Mouse (Mus musculus): ENCODE data around the gene Ffar3. TPM values are rescaled to one million over a fixed set of nuclear protein-coding genes. Genes with fewer than 3 reads are reported as not detected.

The Ffar3 gene
- under 1 TPM in 1 of 2 experiments, not detected in 1; 0.33 TPM for total RNA-seq (2021)
- long read RNA-seq, experiment 1, partial matches to known transcripts: 0 of 2 reads
- long read RNA-seq, experiment 1, other reads (novel, unspliced or antisense): 0 of 2 reads
- long read RNA-seq, experiment 2: 0 reads

DNA sequence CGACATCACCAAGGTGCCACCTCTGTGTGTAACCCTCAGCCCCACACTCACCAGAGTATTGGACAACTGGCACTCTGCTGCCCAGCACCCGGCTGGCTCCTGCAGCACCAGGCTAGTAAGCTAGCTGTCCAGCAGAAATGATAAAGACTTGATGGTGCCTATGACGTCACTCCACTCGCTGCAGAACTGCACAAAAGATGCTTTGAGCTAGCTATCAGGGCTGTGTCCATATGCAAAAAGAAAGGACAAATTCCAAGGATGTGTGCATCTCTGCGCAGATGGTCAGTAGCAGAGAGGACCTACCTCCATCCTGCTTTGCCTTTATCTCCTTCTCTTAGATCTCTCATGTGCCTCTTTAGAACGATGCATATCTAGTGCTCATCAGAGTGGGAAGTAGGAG, at the start of gene Ffar3:
TSS of gene Ffar3 (minus strand) at position 101 of the 400 bp plus-strand sequence.
- no peak for DNase-seq

- peak; percentile 36 to 47 for DNase-seq
Observed at GRCm38 (mm10) chr7:30904042-30904441, 48.1 kb upstream of the Ffar3 start.

GRCm38 (mm10) chr7:30895217-30895616, 39.2 kb upstream of the Ffar3 start:
- no peak for DNase-seq

- no peak for DNase-seq
Observed at GRCm38 (mm10) chr7:30892515-30892914, 36.5 kb upstream of the Ffar3 start.

GRCm38 (mm10) chr7:30891746-30892145, 35.8 kb upstream of the Ffar3 start:
- no peak for DNase-seq

GRCm38 (mm10) chr7:30890681-30891080, 34.7 kb upstream of the Ffar3 start:
- DNase-seq: no peak

- DNase-seq: no peak
Observed at GRCm38 (mm10) chr7:30888786-30889185, 32.8 kb upstream of the Ffar3 start.

- DNase-seq: no peak
Observed at GRCm38 (mm10) chr7:30887568-30888188, 31.7 kb upstream of the Ffar3 start.

GRCm38 (mm10) chr7:30886852-30887251, 30.9 kb upstream of the Ffar3 start:
- peak; percentile 40 to 45 for DNase-seq

- DNase-seq: peak in 1 of 2 experiments; percentile 54
Observed at GRCm38 (mm10) chr7:30884047-30884446, 28.1 kb upstream of the Ffar3 start.

DNA sequence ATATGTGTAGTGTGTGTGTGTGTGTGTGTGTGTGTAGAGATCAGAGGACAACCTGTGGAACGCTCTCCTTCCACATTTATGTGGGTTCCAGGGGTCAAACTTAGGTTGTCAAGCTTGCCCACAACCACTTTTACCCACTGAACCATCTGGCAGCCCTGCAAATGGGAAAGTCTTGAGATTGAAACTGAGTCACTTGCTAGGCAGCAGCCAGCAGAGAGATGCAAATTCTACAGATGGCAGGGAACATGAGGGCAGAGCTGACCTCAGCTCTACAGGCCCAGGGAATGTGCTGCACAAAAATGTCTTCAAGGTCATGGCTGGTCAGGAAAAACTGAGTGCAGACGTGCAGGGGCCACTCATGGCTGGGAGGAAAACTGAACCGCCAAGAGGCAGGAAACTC, 25.4 kb upstream of the Ffar3 start:
- peak in 1 of 2 experiments; percentile 11 for DNase-seq

DNA sequence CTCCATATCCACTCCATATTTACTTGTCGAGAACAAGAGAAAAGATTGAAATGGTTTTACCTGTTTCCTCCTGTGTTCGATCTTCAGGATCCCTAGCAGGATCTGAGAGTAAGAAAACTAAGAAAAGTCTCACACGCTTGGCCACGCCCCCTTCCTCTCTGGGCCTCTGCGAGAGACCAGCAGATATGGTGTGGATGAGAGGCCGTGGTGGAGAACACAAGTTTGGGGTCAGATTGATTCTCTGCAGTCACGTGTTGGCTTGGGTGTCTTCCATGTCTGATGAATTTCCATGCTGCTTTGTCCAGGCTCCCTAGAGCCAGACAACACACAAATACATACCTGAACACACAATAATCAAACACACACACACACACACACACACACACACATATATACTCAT, 24.2 kb upstream of the Ffar3 start, which contains the start of gene Cd22:
TSS of gene Cd22 (minus strand) at position 167 of the 400 bp plus-strand sequence.
- DNase-seq: no peak

DNA sequence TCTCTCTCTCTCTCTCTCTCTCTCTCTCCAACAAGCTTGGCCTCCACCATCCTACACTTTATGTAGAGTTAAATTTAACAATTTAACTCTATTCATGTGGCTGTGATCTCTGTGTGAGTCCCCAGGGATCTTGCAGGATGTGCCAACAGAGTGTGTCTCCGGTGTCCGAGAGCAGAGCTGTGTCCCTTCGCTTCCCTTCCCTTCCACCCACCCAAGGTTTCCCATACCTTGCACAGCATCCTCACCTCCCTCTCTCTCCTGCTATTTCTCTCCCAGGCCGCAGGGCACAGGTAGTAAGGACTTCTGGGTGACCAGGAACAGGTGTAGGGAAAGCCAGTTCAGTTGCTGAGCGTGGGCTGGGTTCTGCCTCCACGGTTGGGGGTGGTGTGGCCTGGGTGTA, 23.0 kb upstream of the Ffar3 start:
- DNase-seq: no peak

DNA sequence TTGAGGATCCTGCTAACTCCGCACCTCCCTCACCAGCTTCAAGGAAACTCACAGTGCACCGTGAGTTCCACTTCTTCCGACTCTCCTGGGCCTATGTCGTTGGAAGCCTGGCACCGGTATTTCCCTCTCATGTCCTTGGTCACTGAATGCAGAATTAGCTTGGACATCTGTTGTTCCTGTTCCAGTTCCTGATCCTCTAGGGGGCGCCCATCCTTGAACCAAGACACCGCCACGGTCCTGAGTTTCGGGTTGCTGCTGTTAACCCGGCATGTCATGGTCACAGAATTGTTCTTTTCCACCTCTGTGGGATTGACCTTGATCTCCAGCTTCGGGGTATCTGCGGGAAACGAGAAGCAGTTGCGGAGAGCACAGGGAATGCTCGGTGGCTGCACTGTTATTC, 17.1 kb upstream of the Ffar3 start:
- DNase-seq: peak; percentile 81 to 87

DNA sequence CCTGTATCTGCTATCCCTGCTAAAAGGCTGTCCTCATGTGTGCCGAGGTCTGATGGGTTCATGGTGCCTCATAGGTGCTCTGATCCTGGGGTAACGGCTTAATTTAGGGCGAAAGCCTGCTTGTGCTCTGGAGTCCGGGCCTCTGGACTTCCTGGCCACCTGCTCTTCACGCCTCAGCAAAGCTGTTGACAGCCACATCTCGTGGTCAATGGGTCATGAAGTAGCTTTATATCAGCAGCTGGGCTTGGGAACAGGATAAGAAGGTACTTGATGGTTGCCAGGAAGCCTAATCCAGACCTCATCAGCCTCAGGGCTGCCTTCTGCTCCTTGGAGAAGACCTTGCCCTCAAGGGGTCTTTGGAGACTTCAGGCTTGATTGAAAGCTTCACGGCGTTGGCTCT, 7.4 kb upstream of the Ffar3 start:
- DNase-seq: no peak

- DNase-seq: no peak
Observed at GRCm38 (mm10) chr7:30861464-30861863, 5.5 kb upstream of the Ffar3 start, which contains the start of gene Ffar1. TSS of gene Ffar1 (minus strand) at chr7:30861564.

DNA sequence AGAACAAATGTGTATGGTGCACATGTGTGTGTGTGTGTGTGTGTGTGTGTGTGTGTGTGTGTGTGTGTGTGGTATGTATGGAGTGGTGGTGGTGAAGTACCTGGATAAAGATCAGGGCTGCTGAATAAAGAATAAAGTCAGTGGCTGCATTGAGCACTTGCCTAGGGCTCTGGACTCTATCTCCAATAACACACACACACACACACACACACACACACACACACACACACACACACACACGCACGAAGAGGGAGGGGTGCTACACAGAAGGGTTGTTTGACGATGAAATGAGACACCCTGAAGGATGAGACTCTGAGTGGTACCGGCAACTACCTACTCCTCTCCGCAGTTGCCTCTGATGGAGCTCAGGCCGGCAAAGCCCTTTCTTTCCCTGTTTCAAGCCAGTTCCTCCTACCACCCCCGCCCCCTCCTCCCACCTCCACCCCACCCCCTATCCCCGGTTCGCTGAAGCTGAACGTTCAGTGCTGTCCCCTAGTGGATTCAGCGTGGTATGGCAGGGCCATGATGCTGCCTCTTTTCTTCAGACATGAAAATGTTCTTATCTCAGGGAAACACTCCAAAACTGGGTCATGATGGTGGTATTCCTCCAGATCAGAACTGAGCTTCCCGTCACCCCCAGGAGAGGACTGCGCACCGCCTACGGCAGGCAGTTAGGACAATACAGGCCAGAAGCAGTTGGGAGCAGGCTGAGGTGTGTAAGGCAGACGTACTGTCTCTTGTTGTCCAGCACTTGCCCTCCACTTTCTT, 3.8 kb upstream of the Ffar3 start:
- peak; percentile 53 to 61 for DNase-seq

GRCm38 (mm10) chr7:30859290-30859634, 3.3 kb upstream of the Ffar3 start:
- peak; percentile 82 to 88 for DNase-seq

- no peak for DNase-seq
Observed at GRCm38 (mm10) chr7:30857746-30858145, 1.8 kb upstream of the Ffar3 start.

DNA sequence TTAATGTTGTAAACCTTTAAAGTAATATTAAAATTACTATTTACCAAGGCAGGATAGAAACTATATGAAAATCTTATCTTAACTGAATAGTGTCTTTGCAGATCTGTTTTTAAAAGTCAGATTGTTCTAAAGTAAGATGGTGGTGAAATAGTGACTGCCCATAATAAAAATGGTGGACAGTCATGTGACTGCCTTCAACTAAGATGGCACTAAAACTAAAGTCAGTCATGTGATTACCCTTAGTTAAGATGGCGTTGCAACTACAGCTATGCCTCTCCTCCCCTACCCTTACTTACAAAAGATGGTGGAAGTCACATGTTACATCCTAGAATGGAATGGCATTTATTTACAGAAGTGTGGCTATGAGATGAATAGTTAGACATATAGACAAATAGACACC, 4.6 kb downstream of the Ffar3 start:
- DNase-seq: no peak

GRCm38 (mm10) chr7:30847934-30848333, 8.0 kb downstream of the Ffar3 start:
- DNase-seq: peak; percentile 18 to 28

DNA sequence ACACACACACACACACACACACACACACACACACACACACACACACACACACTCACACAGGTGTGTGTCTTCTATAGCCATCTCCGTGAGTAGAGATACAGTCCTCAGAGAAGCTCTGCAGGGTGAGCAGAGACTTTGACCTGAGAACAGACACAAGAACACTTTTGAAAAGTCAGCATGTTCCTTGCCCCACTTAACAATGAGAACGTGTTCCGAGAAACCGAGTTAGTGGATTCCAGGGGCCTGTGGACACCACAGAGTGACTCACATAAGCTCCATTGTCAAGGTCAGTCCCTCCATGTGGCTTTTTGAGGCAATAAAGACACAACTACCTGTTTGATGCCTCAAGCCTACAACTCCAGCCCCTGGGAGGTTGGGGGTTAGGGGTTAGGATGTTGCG, 8.6 kb downstream of the Ffar3 start:
- peak; percentile 36 to 55 for DNase-seq

- no peak for DNase-seq
Observed at GRCm38 (mm10) chr7:30846505-30847053, 9.4 kb downstream of the Ffar3 start.
